Mouse (Mus musculus) ES-Bruce4 (cell line): ENCODE measurements around the gene Apopt1.

Experiments used
- CTCF ChIP-seq: IDR thresholded peaks from one replicate; pipeline ENCODE4 v1.8.1; 2011; ENCODE audit warnings: low read depth, low read length
- EP300 ChIP-seq: IDR thresholded peaks from 2 replicates; pipeline ENCODE4 v1.6.1; 2011; ENCODE audit warnings: low read depth, low read length; ENCODE audit not compliant: insufficient read depth
- POLR2A ChIP-seq: IDR thresholded peaks from one replicate; pipeline ENCODE4 v1.8.1; 2011; ENCODE audit warnings: low read length; ENCODE audit not compliant: insufficient read depth

DNA sequence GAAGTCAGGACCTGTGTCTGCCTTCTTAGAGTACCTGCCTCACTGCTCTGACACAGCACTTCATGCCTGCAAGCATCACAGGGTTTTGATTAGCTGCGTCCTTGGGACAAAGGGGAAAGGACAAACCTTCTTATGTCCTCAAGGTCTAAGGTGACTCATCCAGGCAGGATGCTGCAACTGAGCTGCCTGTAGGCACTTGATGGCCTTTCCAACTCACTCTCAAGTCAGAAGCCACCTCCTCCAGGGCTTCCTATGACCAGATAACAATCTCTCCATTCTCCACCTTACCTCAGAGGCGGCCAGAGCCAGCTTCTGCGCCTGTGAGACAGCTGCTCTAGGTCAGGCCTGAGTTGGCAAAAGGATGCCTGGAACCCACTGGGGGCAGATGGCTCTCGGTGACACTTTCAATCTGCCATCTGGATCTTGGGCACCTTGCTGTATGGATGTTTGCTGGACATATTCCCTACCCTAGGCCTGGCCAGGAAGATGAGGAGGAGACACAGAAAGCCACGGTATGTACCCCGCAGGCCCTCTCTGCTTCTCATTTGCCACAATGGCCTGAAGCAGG lies 14.6 kb upstream of the Apopt1 start:
- TF ChIP-seq POLR2A (no peak), CTCF (no peak), EP300 (no peak)
